Mouse (Mus musculus): Measurements from ENCODE around the gene Fa2h.

GRCm38 (mm10) chr8:111363489-111363888 is 30.1 kb downstream of the Fa2h start:
- TF ChIP-seq POLR2A (IDR thresholded peaks at IDR 0.05; ENCODE audit: extremely low read depth, insufficient read depth, low read length), result no peak
- no peak for TF ChIP-seq CTCF (IDR thresholded peaks at IDR 0.05; ENCODE audit: extremely low read depth, insufficient read depth, low read length)
